Mouse (Mus musculus): ENCODE data around the gene Rgs7.

Rgs7 gene

GRCm38 (mm10) chr1:175307604-175308003 lies 184.7 kb downstream of the Rgs7 start:
- DNase-seq (ENCODE audit: low read depth) = no peak

- DNase-seq (ENCODE audit: low read depth) = no peak
These were observed 191.4 kb downstream of the Rgs7 start for GRCm38 (mm10) chr1:175300895-175301294.

GRCm38 (mm10) chr1:175300404-175300803 lies 191.9 kb downstream of the Rgs7 start:
- DNase-seq (ENCODE audit: low read depth) = no peak

- DNase-seq (ENCODE audit: low read depth) = no peak
These were observed 192.5 kb downstream of the Rgs7 start for GRCm38 (mm10) chr1:175299603-175300397.

GRCm38 (mm10) chr1:175296906-175297305 lies 195.4 kb downstream of the Rgs7 start:
- DNase-seq (ENCODE audit: low read depth) = no peak

GRCm38 (mm10) chr1:175290072-175290471 lies 202.2 kb downstream of the Rgs7 start:
- DNase-seq (ENCODE audit: low read depth) = no peak

- DNase-seq (ENCODE audit: low read depth) = no peak
These were observed 230.0 kb downstream of the Rgs7 start for GRCm38 (mm10) chr1:175262341-175262740.

- no peak for DNase-seq (ENCODE audit: low read depth)
These were observed 232.9 kb downstream of the Rgs7 start for GRCm38 (mm10) chr1:175259374-175259773.

GRCm38 (mm10) chr1:175255224-175255623 lies 237.1 kb downstream of the Rgs7 start:
- DNase-seq (ENCODE audit: low read depth) = no peak

- DNase-seq (ENCODE audit: low read depth) = no peak
These were observed 237.6 kb downstream of the Rgs7 start for GRCm38 (mm10) chr1:175254724-175255123.

- DNase-seq (ENCODE audit: low read depth) = no peak
These were observed 250.2 kb downstream of the Rgs7 start for GRCm38 (mm10) chr1:175242135-175242534.

- DNase-seq (ENCODE audit: low read depth) = no peak
These were observed 252.2 kb downstream of the Rgs7 start for GRCm38 (mm10) chr1:175240137-175240536.

- DNase-seq (ENCODE audit: low read depth) = no peak
These were observed 270.5 kb downstream of the Rgs7 start for GRCm38 (mm10) chr1:175221593-175222500.

- DNase-seq (ENCODE audit: low read depth) = no peak
These were observed 272.7 kb downstream of the Rgs7 start for GRCm38 (mm10) chr1:175219563-175219962.

GRCm38 (mm10) chr1:175207004-175207403 lies 285.3 kb downstream of the Rgs7 start:
- no peak for DNase-seq (ENCODE audit: low read depth)

GRCm38 (mm10) chr1:175205633-175206032 lies 286.7 kb downstream of the Rgs7 start:
- no peak for DNase-seq (ENCODE audit: low read depth)

- DNase-seq (ENCODE audit: low read depth) = no peak
These were observed 288.8 kb downstream of the Rgs7 start for GRCm38 (mm10) chr1:175203544-175203943.

- DNase-seq (ENCODE audit: low read depth) = no peak
These were observed 289.4 kb downstream of the Rgs7 start for GRCm38 (mm10) chr1:175202902-175203301.

GRCm38 (mm10) chr1:175198881-175199280 lies 293.4 kb downstream of the Rgs7 start:
- DNase-seq (ENCODE audit: low read depth) = no peak

- DNase-seq (ENCODE audit: low read depth) = no peak
These were observed 296.5 kb downstream of the Rgs7 start for GRCm38 (mm10) chr1:175195806-175196205.

- no peak for DNase-seq (ENCODE audit: low read depth)
These were observed 304.1 kb downstream of the Rgs7 start for GRCm38 (mm10) chr1:175188186-175188585.

- DNase-seq (ENCODE audit: low read depth) = no peak
These were observed 307.1 kb downstream of the Rgs7 start for GRCm38 (mm10) chr1:175185211-175185610.

- DNase-seq (ENCODE audit: low read depth) = no peak
These were observed 307.6 kb downstream of the Rgs7 start for GRCm38 (mm10) chr1:175184736-175185135.
